Mouse (Mus musculus) retina, adult 2 months (tissue): ENCODE measurements at regions not wholly inside any gene's neighbourhood (a gene's known extent, or its start where the extent isn't known, plus 50 kb on each side); places are given as distances from the start of the nearest gene placed in this dataset.

ENCODE experiments used
- DNase-seq: peaks from one replicate; pipeline ENCODE4 v3.0.0-alpha.2; 2012; ENCODE audit warnings: low read depth, low spot score

- DNase-seq: no peak
Measured at GRCm38 (mm10) chr7:83161226-83161625, 294.1 kb downstream of the Mex3b start.

GRCm38 (mm10) chr7:83162868-83163267, 295.7 kb downstream of the Mex3b start:
- no peak for DNase-seq

GRCm38 (mm10) chr7:83179403-83179802, 312.3 kb downstream of the Mex3b start:
- DNase-seq: no peak

- no peak for DNase-seq
Measured at GRCm38 (mm10) chr7:83186341-83186740, 319.2 kb downstream of the Mex3b start.

- no peak for DNase-seq
Measured at GRCm38 (mm10) chr7:83195896-83196537, 328.9 kb downstream of the Mex3b start.

- DNase-seq: no peak
Measured at GRCm38 (mm10) chr7:83197490-83197889, 330.4 kb downstream of the Mex3b start.

GRCm38 (mm10) chr7:83201126-83201686, 334.1 kb downstream of the Mex3b start:
- no peak for DNase-seq

- DNase-seq: peak; percentile 32
Measured at GRCm38 (mm10) chr7:83201768-83202493, 334.8 kb downstream of the Mex3b start.

GRCm38 (mm10) chr7:83203311-83204012, 336.3 kb downstream of the Mex3b start:
- no peak for DNase-seq

GRCm38 (mm10) chr7:83204013-83204365, 336.9 kb downstream of the Mex3b start:
- no peak for DNase-seq

GRCm38 (mm10) chr7:83204701-83205100, 337.6 kb downstream of the Mex3b start:
- no peak for DNase-seq

- no peak for DNase-seq
Measured at GRCm38 (mm10) chr7:83206999-83207398, 339.9 kb downstream of the Mex3b start.

GRCm38 (mm10) chr7:83211611-83212010, 344.5 kb downstream of the Mex3b start:
- no peak for DNase-seq

GRCm38 (mm10) chr7:83222029-83222722, 355.0 kb downstream of the Mex3b start:
- DNase-seq: no peak

- no peak for DNase-seq
Measured at GRCm38 (mm10) chr7:83227262-83228108, 357.2 kb upstream of the Tmc3 start.

GRCm38 (mm10) chr7:83230496-83231325, 354.0 kb upstream of the Tmc3 start:
- DNase-seq: no peak

- no peak for DNase-seq
Measured at GRCm38 (mm10) chr7:83235659-83236058, 349.1 kb upstream of the Tmc3 start.

- no peak for DNase-seq
Measured at GRCm38 (mm10) chr7:83237336-83237735, 347.4 kb upstream of the Tmc3 start.

GRCm38 (mm10) chr7:83238091-83238490, 346.6 kb upstream of the Tmc3 start:
- DNase-seq: no peak

- DNase-seq: no peak
Measured at GRCm38 (mm10) chr7:83242233-83242632, 342.5 kb upstream of the Tmc3 start.
